Mouse (Mus musculus) lung, adult 2 months (tissue): ENCODE measurements at regions not wholly inside any gene's neighbourhood (a gene's known extent, or its start where the extent isn't known, plus 50 kb on each side); places are given as distances from the start of the nearest gene placed in this dataset.

Experiments
- CTCF ChIP-seq: fragments of 200-500 bp; IDR thresholded peaks from 2 replicates; pipeline ENCODE4 v1.5.1; 2011; ENCODE audit warnings: mild to moderate bottlenecking, low read length, control low read depth; ENCODE audit not compliant: insufficient read depth
- POLR2A ChIP-seq: fragments of 200-500 bp; IDR thresholded peaks from 2 replicates; pipeline ENCODE4 v1.6.1; 2011; ENCODE audit warnings: low read depth, mild to moderate bottlenecking, control low read depth, low read length, borderline replicate concordance; ENCODE audit errors: extremely low read depth

DNA sequence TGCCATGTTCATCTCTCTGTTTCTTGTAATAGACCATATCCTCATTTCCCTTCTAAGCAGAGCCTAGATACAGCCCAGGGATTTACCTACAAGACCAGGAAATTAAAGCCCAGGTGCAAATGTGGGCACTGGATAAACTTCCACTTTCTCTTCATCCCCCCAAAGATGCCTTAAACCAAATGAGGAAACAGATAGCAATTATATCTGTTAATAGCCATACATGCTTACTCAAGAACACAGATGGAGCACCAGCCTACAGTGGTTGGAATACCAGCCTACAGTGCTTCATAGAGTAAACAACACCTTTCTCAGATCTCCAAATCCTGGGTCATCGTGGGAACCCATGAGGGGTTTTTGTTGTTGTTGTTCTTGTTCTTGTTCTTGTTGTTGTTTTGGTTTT, 141.5 kb downstream of the Dhx15 start:
- TF ChIP-seq POLR2A (no peak), CTCF (no peak)
